Mouse (Mus musculus) CD4-positive, CD25-positive, alpha-beta regulatory T cell, adult 4 months (primary cell): ENCODE measurements around the gene Zfp473. TPM values are rescaled to one million over a fixed set of nuclear protein-coding genes. Genes with fewer than 3 reads are reported as not detected.
"Not testable (repeated sequence)": the region's sequence is repeated elsewhere in the genome, so short reads cannot be mapped to it uniquely, and the experiment has no call there.

ENCODE experiments used
- ATAC-seq: one replicate; pipeline ENCODE4 v1.8.0; 2017
- polyA plus RNA-seq, 2 experiments: library from polyadenylated mRNA; unstranded; fragments of 100-300 nt; shearing (Covaris generic); gene quantifications; one replicate each; pipeline ENCODE4 v1.2.1; 2017

The Zfp473 gene
- polyA plus RNA-seq, 2 experiments from 2014 or later = 0.16 to 0.63 TPM

GRCm38 (mm10) chr7:44709881-44710280 is 41.0 kb downstream of the Zfp473 start:
- no peak for ATAC-seq

GRCm38 (mm10) chr7:44708574-44708973 is 42.3 kb downstream of the Zfp473 start, which contains the start of gene Izumo2:
Izumo2 (plus strand) TSS chr7:44708742.
- ATAC-seq = no peak

GRCm38 (mm10) chr7:44708093-44708492 is 42.8 kb downstream of the Zfp473 start:
- ATAC-seq = not testable (repeated sequence)

- ATAC-seq = no peak
These were observed 43.6 kb downstream of the Zfp473 start for GRCm38 (mm10) chr7:44707169-44707675.

- ATAC-seq = no peak
These were observed 44.5 kb downstream of the Zfp473 start for GRCm38 (mm10) chr7:44706322-44706721.

- ATAC-seq = no peak
These were observed 45.8 kb downstream of the Zfp473 start for GRCm38 (mm10) chr7:44705086-44705485.

- no peak for ATAC-seq
These were observed 46.5 kb downstream of the Zfp473 start for GRCm38 (mm10) chr7:44704363-44704762.

- ATAC-seq = no peak
These were observed 47.9 kb downstream of the Zfp473 start for GRCm38 (mm10) chr7:44702985-44703384.

- no peak for ATAC-seq
These were observed 48.9 kb downstream of the Zfp473 start for GRCm38 (mm10) chr7:44701921-44702320.

- ATAC-seq = no peak
These were observed 52.9 kb downstream of the Zfp473 start for GRCm38 (mm10) chr7:44697980-44698379.

- no peak for ATAC-seq
These were observed 53.6 kb downstream of the Zfp473 start for GRCm38 (mm10) chr7:44697191-44697710.

- no peak for ATAC-seq
These were observed 55.6 kb downstream of the Zfp473 start for GRCm38 (mm10) chr7:44695223-44695622.

GRCm38 (mm10) chr7:44693427-44694175 is 57.2 kb downstream of the Zfp473 start:
- ATAC-seq = no peak

- no peak for ATAC-seq
These were observed 61.5 kb downstream of the Zfp473 start for GRCm38 (mm10) chr7:44689331-44689730.

GRCm38 (mm10) chr7:44688890-44689289 is 62.0 kb downstream of the Zfp473 start:
- ATAC-seq = no peak

- ATAC-seq = no peak
These were observed 65.1 kb downstream of the Zfp473 start for GRCm38 (mm10) chr7:44685531-44686402.

GRCm38 (mm10) chr7:44683656-44684055 is 67.2 kb downstream of the Zfp473 start:
- no peak for ATAC-seq

Other genes starting within 250 kb of the Zfp473 start
- not detected for gene Mybpc2, start 226.4 kb downstream of the Zfp473 start, polyA plus RNA-seq
- 1 to 10 TPM in 1 of 2 experiments, under 1 TPM in 1; 0.11 to 4.2 TPM for gene Spib, start 219.0 kb downstream of the Zfp473 start, polyA plus RNA-seq
- 10 to 100 TPM; 18.4 to 45.5 TPM for gene Pold1, start 202.2 kb downstream of the Zfp473 start, polyA plus RNA-seq
- gene Nr1h2, start 197.1 kb downstream of the Zfp473 start, polyA plus RNA-seq = 10 to 100 TPM; 42.2 to 57.7 TPM
- 1 to 10 TPM in 1 of 2 experiments, under 1 TPM in 1; 0.52 to 6.7 TPM for gene Napsa, start 178.7 kb downstream of the Zfp473 start, polyA plus RNA-seq
- gene Kcnc3, start 160.4 kb downstream of the Zfp473 start, polyA plus RNA-seq = under 1 TPM in 1 of 2 experiments, not detected in 1; 0.42 TPM
- not detected for gene Myh14, start 80.2 kb downstream of the Zfp473 start, polyA plus RNA-seq
- gene Izumo2, start 42.3 kb downstream of the Zfp473 start, polyA plus RNA-seq = not detected
- gene Vrk3, start 2.6 kb downstream of the Zfp473 start, polyA plus RNA-seq = 10 to 100 TPM; 79.6 to 97.6 TPM
- gene Nup62, start 65.0 kb upstream of the Zfp473 start, polyA plus RNA-seq = 10 to 100 TPM; 27.3 to 57.8 TPM
- gene Il4i1, start 65.3 kb upstream of the Zfp473 start, polyA plus RNA-seq = 1 to 10 TPM; 1.9 to 3.6 TPM
- gene Atf5, start 65.6 kb upstream of the Zfp473 start, polyA plus RNA-seq = under 1 TPM; 0.19 to 0.35 TPM
- gene Akt1s1, start 97.9 kb upstream of the Zfp473 start, polyA plus RNA-seq = 1 to 10 TPM; 1.2 to 3.1 TPM
- gene Tbc1d17, start 98.0 kb upstream of the Zfp473 start, polyA plus RNA-seq = 10 to 100 TPM; 64.8 to 85.3 TPM
- 10 to 100 TPM; 45.0 to 74.3 TPM for gene Pnkp, start 106.1 kb upstream of the Zfp473 start, polyA plus RNA-seq
- 1 to 10 TPM; 1.1 to 3.9 TPM for gene Ptov1, start 118.7 kb upstream of the Zfp473 start, polyA plus RNA-seq
- 10 to 100 TPM in 1 of 2 experiments, 1 to 10 TPM in 1; 9.1 to 10.9 TPM for gene Med25, start 141.7 kb upstream of the Zfp473 start, polyA plus RNA-seq
- gene Fuz, start 145.0 kb upstream of the Zfp473 start, polyA plus RNA-seq = 10 to 100 TPM in 1 of 2 experiments, 1 to 10 TPM in 1; 9.2 to 17.5 TPM
- gene Ap2a1, start 178.4 kb upstream of the Zfp473 start, polyA plus RNA-seq = 1 to 10 TPM; 6.2 to 7.4 TPM
- not detected for gene Tsks, start 192.2 kb upstream of the Zfp473 start, polyA plus RNA-seq
- gene Cpt1c, start 223.8 kb upstream of the Zfp473 start, polyA plus RNA-seq = under 1 TPM; 0.36 to 0.92 TPM
- gene Prmt1, start 235.5 kb upstream of the Zfp473 start, polyA plus RNA-seq = 100 to 1,000 TPM in 1 of 2 experiments, 10 to 100 TPM in 1; 39.7 to 114 TPM
- 100 to 1,000 TPM; 117 to 147 TPM for gene Irf3, start 246.6 kb upstream of the Zfp473 start, polyA plus RNA-seq
- 10 to 100 TPM; 23.6 to 30.1 TPM for gene Bcl2l12, start 247.7 kb upstream of the Zfp473 start, polyA plus RNA-seq